Mouse (Mus musculus): ENCODE results near the gene Snx9.

GRCm38 (mm10) chr17:5805151-5805834, 35.8 kb upstream of the Snx9 start:
- TF ChIP-seq POLR2A (IDR thresholded peaks at IDR 0.05; ENCODE audit: borderline replicate concordance, insufficient read depth, low read length) (no peak), CTCF (IDR thresholded peaks at IDR 0.05; ENCODE audit: borderline replicate concordance, insufficient read depth, low read depth, low read length) (no peak)
